Comparison of ENCODE assay signal across 8 mouse cellular contexts in the genomic region with DNA sequence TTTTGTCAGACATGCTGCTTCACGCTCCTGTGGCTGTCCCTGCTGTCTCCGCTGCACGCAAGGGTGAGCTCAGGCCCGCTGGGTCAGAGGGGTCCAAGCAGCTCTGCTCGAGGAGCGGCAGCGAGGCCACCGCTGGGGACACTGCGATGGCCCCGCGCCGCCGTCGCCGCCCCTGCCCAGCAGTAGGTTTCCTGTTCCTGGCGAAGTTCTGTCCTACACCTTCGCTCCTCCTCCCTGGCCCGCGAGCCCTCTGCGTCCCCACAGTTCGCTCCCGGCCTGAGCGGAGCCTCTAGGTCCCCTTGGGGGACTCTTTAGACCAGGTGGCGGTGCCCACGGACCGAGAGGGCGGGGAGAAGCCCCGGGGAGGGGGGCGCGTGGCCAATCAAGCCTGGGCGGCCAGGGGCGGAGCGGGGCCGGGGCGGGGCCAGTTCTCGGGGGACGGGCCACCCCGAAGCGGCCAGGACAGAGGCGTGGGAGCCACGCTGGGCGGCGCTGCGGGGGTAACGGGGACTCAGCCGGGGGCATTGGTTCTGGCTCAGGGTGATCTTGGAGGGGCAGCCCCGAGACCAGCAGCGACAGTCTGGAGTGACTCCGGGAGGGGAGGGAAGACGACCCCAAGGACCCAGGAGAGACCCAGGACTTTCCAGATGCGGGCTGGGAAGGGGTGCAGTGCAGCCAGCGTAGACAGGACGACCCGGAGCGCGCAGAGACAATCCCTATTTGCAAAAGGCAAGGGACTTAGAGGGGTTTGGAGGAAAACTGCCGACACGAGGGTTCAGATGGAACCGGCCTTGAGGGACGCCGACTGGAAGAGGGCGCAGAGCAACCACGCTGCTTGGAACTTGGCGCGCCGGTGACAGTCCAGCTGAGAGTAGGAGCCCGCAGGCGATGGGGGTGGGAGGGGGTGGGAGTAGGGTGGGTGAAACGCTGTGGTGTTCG. TPM values are rescaled to one million over a fixed set of nuclear protein-coding genes. Genes with fewer than 3 reads are reported as not detected.
DNase-seq lines count a peak whose midpoint lies in the region; ATAC-seq lines count a peak whose summit lies in the region.

Itpr2 (minus strand) TSS at position 358 of the 939 bp plus-strand sequence.

- peak; percentile 89 for ATAC-seq in hindbrain, embryonic 13.5 days (ENCODE audit: low FRiP score)

- peaks cover 24% of the 10 kb centered on the region for H3K4me1 ChIP-seq in hindbrain, embryonic 13.5 days (replicated peaks)

- peak within 1 kb of the TSS; percentile 100 for H3K4me2 ChIP-seq in hindbrain, embryonic 13.5 days

- peak within 1 kb of the TSS; percentile 71 for H3K9ac ChIP-seq in hindbrain, embryonic 13.5 days

- DNase-seq in R1 (ENCODE audit: low read depth, low spot score) = peak; percentile 43
- DNase-seq in cerebellum, postnatal 25 days = peak; percentile 68 to 80
- DNase-seq in frontal cortex, postnatal 25 days (ENCODE audit: low spot score in 2 of 2) = peak; percentile 41 to 57
- DNase-seq in left cerebral cortex, adult 11 months (ENCODE audit: low spot score) = peak; percentile 23
- peak; percentile 93 to 94 for DNase-seq in lung, postnatal 4 days
- peak; percentile 46 for DNase-seq in retina, postnatal 7 days (ENCODE audit: low read depth, low spot score)
- DNase-seq in urinary bladder, adult 2 months (ENCODE audit: low spot score) = peak; percentile 77

- H3K27ac ChIP-seq in hindbrain, embryonic 13.5 days = peak within 1 kb of the TSS; percentile 23; the same call in 1 of the 2 replicates

- WGBS in hindbrain, embryonic 13.5 days = under 1% methylated on average over 66 of the region's 70 CpGs

- H3K27me3 ChIP-seq in hindbrain, embryonic 13.5 days = peaks cover 50% of the 10 kb centered on the region

- H3K4me3 ChIP-seq in hindbrain, embryonic 13.5 days = peak within 1 kb of the TSS; percentile 57

- no peaks in the 10 kb centered on the region for H3K36me3 ChIP-seq in hindbrain, embryonic 13.5 days

- no peaks in the 10 kb centered on the region for H3K9me3 ChIP-seq in hindbrain, embryonic 13.5 days

RNA-seq across cellular contexts. Expression of gene Itpr2, which starts in this region (rescaled TPM):
- polyA plus RNA-seq in hindbrain, embryonic 13.5 days (2015; fragmentation: Nextera tagmentation; extraction: Ambion mirVana) = 5.5 and 7.0 TPM in 2 replicates
- polyA plus RNA-seq in urinary bladder, adult 2 months (2012; rRNA removed) = 3.9 and 4.9 TPM in 2 replicates

Comparison
In these comparisons a context has a peak if more than half of its experiments do, and no peak if none do; other contexts are left out.
1. Peak in every context shown above with its lines: DNase-seq, ATAC-seq, H3K4me3 ChIP-seq and H3K27ac ChIP-seq.
2. DNase-seq: peak in every context shown above with its lines; median percentile 94 in lung, postnatal 4 days; 77 in urinary bladder, adult 2 months; 74 in cerebellum, postnatal 25 days; 49 in frontal cortex, postnatal 25 days; 46 in retina, postnatal 7 days; 43 in R1; 23 in left cerebral cortex, adult 11 months.